Mouse (Mus musculus) forebrain, embryonic 14.5 days (tissue): ENCODE data around the gene Gm9999. TPM values are rescaled to one million over a fixed set of nuclear protein-coding genes. Genes with fewer than 3 reads are reported as not detected.

Source experiments
- ATAC-seq: fragments of 200-750 bp; cut with Nextera tagmentation; 2 replicates; pipeline ENCODE4 v1.8.0; 2017; ENCODE audit warnings: mild to moderate bottlenecking, moderate library complexity
- DNase-seq: peaks from one replicate; pipeline ENCODE4 v3.0.0-alpha.2; 2015; ENCODE audit warnings: low spot score
- H3K27ac ChIP-seq: fragments of 300-500 bp; sonication (generic); 2 replicates; pipeline ENCODE4 v1.5.1; 2014; ENCODE audit warnings: low read depth, mild to moderate bottlenecking, control low read depth, low read length, moderate library complexity
- H3K27me3 ChIP-seq: fragments of 300-500 bp; sonication (generic); replicated peaks from 2 replicates; pipeline ENCODE4 v1.6.1; 2014; ENCODE audit warnings: low read length, control low read depth, mixed read lengths; ENCODE audit not compliant: control insufficient read depth, insufficient read depth
- H3K36me3 ChIP-seq: fragments of 300-500 bp; sonication (generic); 2 replicates; pipeline ENCODE4 v1.6.1; 2014; ENCODE audit warnings: low read length, control low read depth; ENCODE audit not compliant: control insufficient read depth, insufficient read depth
- H3K4me1 ChIP-seq: fragments of 300-500 bp; sonication (generic); 2 replicates; pipeline ENCODE4 v1.6.1; 2014; ENCODE audit warnings: antibody characterized with exemption, low read length, control low read depth; ENCODE audit not compliant: control insufficient read depth, insufficient read depth
- H3K4me2 ChIP-seq: fragments of 300-500 bp; sonication (generic); 2 replicates; pipeline ENCODE4 v1.6.1; 2014; ENCODE audit warnings: mild to moderate bottlenecking, control low read depth, low read length
- H3K4me3 ChIP-seq: fragments of 300-500 bp; sonication (generic); 2 replicates; pipeline ENCODE4 v1.5.1; 2014; ENCODE audit warnings: low read depth, low read length, control low read depth
- H3K9ac ChIP-seq: fragments of 300-500 bp; sonication (generic); 2 replicates; pipeline ENCODE4 v1.6.1; 2014; ENCODE audit warnings: mild to moderate bottlenecking, low read length, control low read depth, moderate library complexity
- H3K9me3 ChIP-seq: fragments of 300-500 bp; sonication (generic); replicated peaks from 2 replicates; pipeline ENCODE4 v1.6.1; 2016; ENCODE audit warnings: low read length, control low read depth, mixed read lengths; ENCODE audit not compliant: control insufficient read depth
- WGBS: fragments of 180-500 bp; shearing (Covaris S2); extraction: QIAGEN DNeasy Blood & Tissue Kit; methylation state at CpG from one replicate; pipeline ENCODE4 v1.1.7; 2014; 5-methylcytosine and 5-hydroxymethylcytosine counted together
- polyA plus RNA-seq: library from polyadenylated mRNA; unstranded; fragments of >200 nt; fragmentation: Nextera tagmentation; extraction: Ambion mirVana; gene quantifications from 2 replicates; pipeline ENCODE4 v1.2.1, GENCODE M21; 2014

The Gm9999 gene
- polyA plus RNA-seq, 1 experiment from 2014 or later: not detected

GRCm38 (mm10) chr7:47003411-47004115 is 20.2 kb downstream of the Gm9999 start:
- peaks cover 30% of the 10 kb centered on the region for H3K4me1 ChIP-seq

GRCm38 (mm10) chr7:47007109-47007780 is 23.9 kb downstream of the Gm9999 start:
- ATAC-seq (no peak), DNase-seq (no peak)
- Histone ChIP-seq H3K27ac (peak overlapping the region; percentile 82; the same call in 1 of the 2 replicates), H3K4me3 (peak overlapping the region; percentile 69), H3K4me1 (peaks cover 32% of the 10 kb centered on the region), H3K36me3 (no peaks in the 10 kb centered on the region), H3K9me3 (no peaks in the 10 kb centered on the region), H3K27me3 (no peaks in the 10 kb centered on the region), H3K9ac (peak overlapping the region; percentile 78), H3K4me2 (peak overlapping the region; percentile 86)
- 19% methylated on average over 21 of the region's 21 CpGs for WGBS

More at GRCm38 (mm10) chr7:47003411-47004115, 20.2 kb downstream of the Gm9999 start:
- H3K4me3 ChIP-seq: no peak overlapping the region
- H3K27me3 ChIP-seq: no peaks in the 10 kb centered on the region
- 9% methylated on average over 3 of the region's 3 CpGs for WGBS
- H3K9me3 ChIP-seq: no peaks in the 10 kb centered on the region
- H3K36me3 ChIP-seq: peaks cover 7% of the 10 kb centered on the region
- no peak overlapping the region for H3K9ac ChIP-seq
- ATAC-seq (peak; percentile 24), DNase-seq (peak; percentile 86)
- H3K4me2 ChIP-seq: no peak overlapping the region
- H3K27ac ChIP-seq: peak overlapping the region; percentile 65

- under 1% methylated on average over 25 of the region's 25 CpGs for WGBS
- Histone ChIP-seq H3K27ac (peak overlapping the region; percentile 82), H3K27me3 (no peaks in the 10 kb centered on the region), H3K9me3 (no peaks in the 10 kb centered on the region), H3K4me2 (peak overlapping the region; percentile 86), H3K4me3 (peak overlapping the region; percentile 69), H3K9ac (peak overlapping the region; percentile 78), H3K4me1 (peaks cover 27% of the 10 kb centered on the region), H3K36me3 (no peaks in the 10 kb centered on the region)
- DNase-seq (peak; percentile 74), ATAC-seq (no peak; the same call in 1 of the 2 replicates)
Measured at GRCm38 (mm10) chr7:47007818-47008167, 24.4 kb downstream of the Gm9999 start.

GRCm38 (mm10) chr7:47008168-47008993 is 25.0 kb downstream of the Gm9999 start, which contains the start of gene Spty2d1:
Spty2d1 (minus strand) TSS chr7:47008411.
- peak; percentile 100 for DNase-seq
- H3K9me3 ChIP-seq: no peaks in the 10 kb centered on the region
- peaks cover 23% of the 10 kb centered on the region for H3K4me1 ChIP-seq
- no peaks in the 10 kb centered on the region for H3K36me3 ChIP-seq
- H3K27ac ChIP-seq: peak within 1 kb of the TSS; percentile 82
- peak within 1 kb of the TSS; percentile 69 for H3K4me3 ChIP-seq
- 2% methylated on average over 56 of the region's 57 CpGs for WGBS
- no peaks in the 10 kb centered on the region for H3K27me3 ChIP-seq
- peak; percentile 96 for ATAC-seq
- peak within 1 kb of the TSS; percentile 86 for H3K4me2 ChIP-seq
- peak within 1 kb of the TSS; percentile 78 for H3K9ac ChIP-seq

GRCm38 (mm10) chr7:47013131-47013767 is 29.9 kb downstream of the Gm9999 start:
- Histone ChIP-seq H3K27me3 (no peaks in the 10 kb centered on the region), H3K4me2 (no peak overlapping the region), H3K9ac (no peak overlapping the region), H3K27ac (no peak overlapping the region), H3K36me3 (no peaks in the 10 kb centered on the region), H3K4me1 (peaks cover 20% of the 10 kb centered on the region), H3K9me3 (no peaks in the 10 kb centered on the region), H3K4me3 (no peak overlapping the region)
- no peak for DNase-seq
- WGBS: 49% methylated on average over 9 of the region's 9 CpGs
- ATAC-seq: no peak

GRCm38 (mm10) chr7:47014564-47015389 is 31.4 kb downstream of the Gm9999 start:
- H3K9me3 ChIP-seq: no peaks in the 10 kb centered on the region
- DNase-seq (no peak), ATAC-seq (no peak)
- peaks cover 11% of the 10 kb centered on the region for H3K4me1 ChIP-seq
- no peak overlapping the region for H3K4me2 ChIP-seq
- H3K9ac ChIP-seq: no peak overlapping the region
- WGBS: 63% methylated on average over 10 of the region's 11 CpGs
- H3K4me3 ChIP-seq: no peak overlapping the region
- H3K36me3 ChIP-seq: no peaks in the 10 kb centered on the region
- H3K27me3 ChIP-seq: no peaks in the 10 kb centered on the region
- H3K27ac ChIP-seq: peak overlapping the region; percentile 39; the same call in 1 of the 2 replicates

GRCm38 (mm10) chr7:47015390-47016065 is 32.1 kb downstream of the Gm9999 start:
- peak overlapping the region; percentile 39; the same call in 1 of the 2 replicates for H3K27ac ChIP-seq
- 9% methylated on average over 6 of the region's 6 CpGs for WGBS
- no peaks in the 10 kb centered on the region for H3K9me3 ChIP-seq
- ATAC-seq (peak; percentile 97), DNase-seq (peak; percentile 91)
- H3K27me3 ChIP-seq: no peaks in the 10 kb centered on the region
- no peak overlapping the region for H3K9ac ChIP-seq
- H3K4me1 ChIP-seq: peaks cover 6% of the 10 kb centered on the region; the same call in 1 of the 2 replicates
- H3K4me2 ChIP-seq: peak overlapping the region; percentile 33
- no peaks in the 10 kb centered on the region for H3K36me3 ChIP-seq
- no peak overlapping the region for H3K4me3 ChIP-seq
